Mouse (Mus musculus) kidney, postnatal 4 days (tissue): Measurements from ENCODE around the gene Topaz1.
"Not testable (repeated sequence)": the region's sequence is repeated elsewhere in the genome, so short reads cannot be mapped to it uniquely, and the experiment has no call there.

Experiments
- DNase-seq, 2 experiments: peaks; one replicate each; pipeline ENCODE4 v3.0.0; 2021; ENCODE audit warnings: mixed read lengths in 2 of 2

Gene Topaz1

GRCm38 (mm10) chr9:122814775-122815174 lies 67.6 kb downstream of the Topaz1 start:
- DNase-seq: no peak

- peak in 1 of 2 experiments; percentile 15 for DNase-seq
These were observed 68.2 kb downstream of the Topaz1 start for GRCm38 (mm10) chr9:122815239-122815851.

GRCm38 (mm10) chr9:122823374-122824017 lies 76.3 kb downstream of the Topaz1 start:
- no peak for DNase-seq

- no peak for DNase-seq
These were observed 79.6 kb downstream of the Topaz1 start for GRCm38 (mm10) chr9:122826743-122827142.

- DNase-seq: no peak
These were observed 82.8 kb downstream of the Topaz1 start for GRCm38 (mm10) chr9:122829826-122830380.

- no peak for DNase-seq
These were observed 89.0 kb downstream of the Topaz1 start for GRCm38 (mm10) chr9:122836126-122836525.

GRCm38 (mm10) chr9:122836790-122837189 lies 89.6 kb downstream of the Topaz1 start:
- peak; percentile 52 to 62 for DNase-seq

- DNase-seq: no peak
These were observed 90.1 kb downstream of the Topaz1 start for GRCm38 (mm10) chr9:122837216-122837615.

- peak; percentile 71 to 82 for DNase-seq
These were observed 90.5 kb downstream of the Topaz1 start for GRCm38 (mm10) chr9:122837680-122838079.

- no peak for DNase-seq
These were observed 96.6 kb downstream of the Topaz1 start, which contains the start of gene Gm35549 for GRCm38 (mm10) chr9:122843760-122844159. Gene Gm35549 (minus strand): TSS chr9:122844035.

GRCm38 (mm10) chr9:122845621-122846020 lies 98.5 kb downstream of the Topaz1 start:
- no peak for DNase-seq

GRCm38 (mm10) chr9:122846156-122846555 lies 99.0 kb downstream of the Topaz1 start:
- peak; percentile 34 to 54 for DNase-seq

- DNase-seq: not testable (repeated sequence)
These were observed 100.7 kb downstream of the Topaz1 start for GRCm38 (mm10) chr9:122847811-122848311.
